Mouse (Mus musculus): Measurements from ENCODE around the gene Slc22a22. TPM values are rescaled to one million over a fixed set of nuclear protein-coding genes. Genes with fewer than 3 reads are reported as not detected.
A peak's percentile ranks its signal among the peaks of the same experiment; 100 is the strongest.

Gene Slc22a22
- not detected in 2 replicates for polyA plus RNA-seq (2015; fragmentation: Nextera tagmentation; extraction: Ambion mirVana)

DNA sequence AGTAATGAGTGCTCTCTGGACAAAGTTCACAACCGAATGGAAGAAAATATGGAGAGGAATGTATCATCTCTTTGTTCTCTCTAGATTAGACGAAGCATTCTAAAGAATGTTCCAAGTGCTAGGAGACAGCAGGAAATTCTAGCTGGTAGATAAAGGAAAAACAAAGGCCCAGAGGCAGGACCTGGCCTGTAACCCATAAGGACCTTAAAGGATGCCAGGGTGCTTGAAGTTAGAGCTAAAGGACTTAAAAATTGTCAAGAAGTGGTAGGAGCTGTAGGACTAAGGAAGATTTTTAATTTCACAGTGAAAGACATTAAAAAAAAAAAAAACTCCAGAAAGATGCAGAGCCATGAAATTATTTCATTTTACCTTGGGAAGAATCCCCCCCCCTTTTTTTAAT lies at the start of gene Slc22a22:
TSS of gene Slc22a22 (minus strand) at position 101 of the 400 bp plus-strand sequence.
- Histone ChIP-seq H3K9me3 (no peaks in the 10 kb centered on the region), H3K27ac (no peak within 1 kb of the TSS), H3K4me3 (no peak within 1 kb of the TSS), H3K36me3 (no peaks in the 10 kb centered on the region), H3K4me1 (no peaks in the 10 kb centered on the region), H3K4me2 (replicated peaks) (no peak within 1 kb of the TSS), H3K27me3 (no peaks in the 10 kb centered on the region), H3K9ac (no peak within 1 kb of the TSS)
- 76% methylated on average over 2 of the region's 2 CpGs for WGBS
- no peak for ATAC-seq (ENCODE audit: low FRiP score, low read depth)

DNA sequence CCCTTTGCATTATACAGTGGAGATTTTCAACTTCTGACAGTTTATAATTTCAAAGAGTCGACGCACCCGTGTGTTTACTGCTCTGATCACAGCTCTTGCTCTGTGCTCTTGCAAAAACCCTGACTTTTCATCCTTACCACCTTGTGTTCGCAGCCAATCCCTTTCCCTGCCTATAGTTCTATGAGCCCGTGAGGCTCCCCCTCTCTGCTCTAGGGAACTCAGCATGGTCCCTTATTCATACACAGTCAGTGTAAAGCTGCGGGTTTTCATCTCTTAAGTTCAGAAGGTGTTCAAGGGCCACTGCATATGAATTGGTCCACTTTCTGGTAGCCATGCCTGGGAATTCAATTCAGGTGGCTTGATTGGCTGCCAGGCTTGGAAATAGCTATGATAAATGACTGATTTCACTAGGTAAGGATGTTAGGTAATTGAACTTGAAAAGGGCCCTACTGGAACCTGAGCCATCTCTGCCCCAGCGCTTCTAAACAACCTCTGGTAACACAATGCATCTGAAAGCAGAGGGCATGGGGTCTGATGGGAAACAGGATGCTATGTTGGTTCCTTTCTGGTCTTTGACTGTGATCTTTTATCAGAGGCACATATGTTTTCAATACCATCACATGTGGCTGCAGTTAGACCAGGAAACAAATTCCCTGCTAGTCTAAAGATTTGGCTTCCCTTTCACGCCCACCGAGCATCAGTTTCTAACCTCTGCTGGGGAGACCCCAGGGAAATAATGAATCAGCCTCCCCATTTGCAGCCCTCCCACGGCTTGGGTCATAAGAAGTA lies 46.3 kb upstream of the Slc22a22 start:
- ATAC-seq (ENCODE audit: low FRiP score, low read depth): peak; percentile 28
- 42% methylated on average over 10 of the region's 10 CpGs for WGBS
- no peak overlapping the region for H3K4me3 ChIP-seq
- peaks cover 20% of the 10 kb centered on the region for H3K4me1 ChIP-seq
- no peaks in the 10 kb centered on the region for H3K27me3 ChIP-seq
- H3K27ac ChIP-seq: peak overlapping the region; percentile 28; the same call in 1 of the 2 replicates
- H3K9ac ChIP-seq: no peak overlapping the region
- no peak overlapping the region for H3K4me2 ChIP-seq (replicated peaks)
- H3K9me3 ChIP-seq: no peaks in the 10 kb centered on the region
- H3K36me3 ChIP-seq: no peaks in the 10 kb centered on the region

DNA sequence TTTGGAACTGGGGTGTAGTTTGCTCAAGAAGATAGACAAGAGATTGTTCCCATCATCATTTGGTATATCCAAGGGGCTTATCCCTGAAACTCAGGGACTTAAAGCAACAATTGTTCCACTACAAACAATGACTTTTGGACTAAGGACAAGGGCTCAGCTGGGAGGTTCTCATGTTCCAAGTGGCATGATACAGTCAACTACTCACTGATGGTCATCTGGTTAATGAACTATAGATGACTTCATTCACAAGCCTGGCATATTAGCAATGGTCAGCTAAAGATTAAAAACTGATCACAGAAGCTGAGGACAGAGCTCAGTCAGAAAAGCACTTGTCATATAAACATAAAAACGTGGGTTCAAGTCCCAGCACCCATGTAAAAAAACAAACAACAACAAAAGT lies 44.7 kb upstream of the Slc22a22 start:
- no peak overlapping the region for H3K27ac ChIP-seq
- no peak overlapping the region for H3K4me2 ChIP-seq (replicated peaks)
- no peak overlapping the region for H3K9ac ChIP-seq
- no peak for ATAC-seq (ENCODE audit: low FRiP score, low read depth)
- no peaks in the 10 kb centered on the region for H3K36me3 ChIP-seq
- no peaks in the 10 kb centered on the region for H3K27me3 ChIP-seq
- 79% methylated on average over 1 of the region's 1 CpGs for WGBS
- H3K4me3 ChIP-seq: no peak overlapping the region
- H3K9me3 ChIP-seq: no peaks in the 10 kb centered on the region
- H3K4me1 ChIP-seq: peaks cover 20% of the 10 kb centered on the region

DNA sequence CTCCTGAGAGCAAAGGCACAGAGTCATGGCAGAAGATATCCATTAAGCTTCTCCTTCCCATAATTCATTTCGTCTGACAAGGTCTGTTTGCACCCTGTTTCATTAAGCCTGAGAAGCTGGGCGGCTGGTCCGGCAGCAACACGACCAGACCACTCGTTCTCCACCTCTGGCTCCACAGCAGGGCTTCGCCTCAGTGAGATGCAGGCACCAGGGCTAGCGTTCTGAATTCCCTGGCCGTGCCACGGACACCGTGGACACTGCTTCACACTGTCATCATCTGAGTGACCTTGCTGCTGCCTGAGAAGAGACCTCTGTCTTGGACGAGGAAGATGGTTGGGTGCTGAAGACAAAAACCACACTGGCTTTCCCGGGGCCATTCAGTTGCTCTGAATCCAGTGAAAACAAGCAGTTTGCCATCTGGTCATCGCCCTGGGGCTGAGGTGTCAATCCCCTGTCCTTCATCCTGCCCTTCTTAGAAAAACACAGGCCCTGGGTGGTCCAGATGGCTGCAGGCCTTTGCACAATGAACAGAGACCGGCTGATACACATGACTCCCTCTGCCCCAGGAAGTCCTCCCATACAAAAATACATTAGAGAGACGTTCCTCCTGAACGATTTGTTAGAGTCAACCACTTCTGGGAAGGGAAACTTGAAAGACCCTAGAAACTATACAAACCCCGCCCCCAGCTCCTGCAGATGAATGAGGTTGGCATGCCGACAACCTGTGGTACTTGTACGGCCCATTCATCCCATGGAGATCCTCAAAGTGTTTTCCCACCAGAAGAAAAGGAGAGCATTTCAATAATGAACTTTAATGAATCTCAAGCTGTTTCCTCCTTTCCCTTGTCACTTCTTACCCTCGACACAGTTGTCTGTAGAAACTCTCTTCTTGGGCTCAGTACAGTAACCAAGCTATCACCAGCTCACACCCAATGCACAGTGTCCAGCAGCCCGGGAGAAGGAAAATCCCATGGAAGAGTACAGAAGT lies 32.1 kb upstream of the Slc22a22 start:
- 35% methylated on average over 21 of the region's 21 CpGs for WGBS
- H3K36me3 ChIP-seq: no peaks in the 10 kb centered on the region
- no peak overlapping the region for H3K27ac ChIP-seq
- H3K27me3 ChIP-seq: no peaks in the 10 kb centered on the region; the same call in 1 of the 2 replicates
- H3K9ac ChIP-seq: no peak overlapping the region; the same call in 1 of the 2 replicates
- ATAC-seq (ENCODE audit: low FRiP score, low read depth): no peak
- no peak overlapping the region for H3K4me3 ChIP-seq
- 0 out of 2 replicates have a peak overlapping the region, but pooled peaks have one; percentile 4 for H3K4me2 ChIP-seq (replicated peaks)
- peaks cover 7% of the 10 kb centered on the region; the same call in 1 of the 2 replicates for H3K4me1 ChIP-seq
- H3K9me3 ChIP-seq: no peaks in the 10 kb centered on the region; the same call in 1 of the 2 replicates

DNA sequence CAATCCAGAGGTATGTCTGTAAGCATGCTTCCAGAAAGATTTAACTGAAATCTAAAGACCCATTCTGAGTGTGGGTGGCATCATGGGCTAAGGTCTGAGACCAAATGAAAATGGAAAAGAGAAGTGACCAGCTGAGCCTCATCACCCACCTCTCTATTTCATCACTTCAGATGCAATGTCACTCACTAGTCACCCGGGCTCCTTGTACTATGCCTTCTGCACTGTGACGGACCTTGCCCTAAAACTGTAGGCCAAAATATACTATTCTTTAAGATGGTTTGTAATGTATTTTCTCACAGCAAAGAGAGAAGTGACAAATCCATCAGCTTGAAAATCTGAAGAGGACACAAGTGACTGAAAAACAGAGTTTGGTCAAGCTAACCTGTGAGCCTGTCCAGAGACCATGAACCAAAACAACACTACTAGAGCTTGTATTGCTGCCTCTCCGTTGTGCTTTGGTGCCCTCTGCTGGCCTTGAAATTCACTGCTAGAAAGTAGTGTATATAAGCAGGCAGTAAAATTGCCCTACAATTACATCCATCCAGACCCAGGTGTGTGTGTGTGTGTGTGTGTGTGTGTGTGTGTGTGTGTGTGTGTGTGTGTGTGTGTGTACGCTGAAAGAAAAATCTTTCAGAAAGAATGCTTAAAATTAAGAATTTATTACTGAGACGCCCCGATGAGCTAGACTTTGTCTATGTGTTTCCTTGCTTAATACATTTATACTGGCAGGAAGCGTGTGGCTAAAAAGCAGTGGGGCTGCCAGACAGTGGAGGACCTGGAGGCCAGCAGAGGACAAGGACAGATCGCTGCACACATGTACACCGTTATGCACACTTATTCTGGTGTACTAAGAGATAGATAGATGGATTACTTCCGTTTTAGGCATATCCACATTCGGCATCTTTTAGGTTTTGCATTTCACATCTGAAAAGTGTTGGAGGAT lies 31.1 kb upstream of the Slc22a22 start:
- peak; percentile 92 for ATAC-seq (ENCODE audit: low FRiP score, low read depth)
- Histone ChIP-seq H3K27me3 (no peaks in the 10 kb centered on the region; the same call in 1 of the 2 replicates), H3K27ac (no peak overlapping the region), H3K9ac (no peak overlapping the region), H3K36me3 (no peaks in the 10 kb centered on the region), H3K4me1 (peaks cover 11% of the 10 kb centered on the region; the same call in 1 of the 2 replicates), H3K4me3 (no peak overlapping the region), H3K9me3 (no peaks in the 10 kb centered on the region; the same call in 1 of the 2 replicates), H3K4me2 (replicated peaks) (no peak overlapping the region)
- 51% methylated on average over 11 of the region's 11 CpGs for WGBS

DNA sequence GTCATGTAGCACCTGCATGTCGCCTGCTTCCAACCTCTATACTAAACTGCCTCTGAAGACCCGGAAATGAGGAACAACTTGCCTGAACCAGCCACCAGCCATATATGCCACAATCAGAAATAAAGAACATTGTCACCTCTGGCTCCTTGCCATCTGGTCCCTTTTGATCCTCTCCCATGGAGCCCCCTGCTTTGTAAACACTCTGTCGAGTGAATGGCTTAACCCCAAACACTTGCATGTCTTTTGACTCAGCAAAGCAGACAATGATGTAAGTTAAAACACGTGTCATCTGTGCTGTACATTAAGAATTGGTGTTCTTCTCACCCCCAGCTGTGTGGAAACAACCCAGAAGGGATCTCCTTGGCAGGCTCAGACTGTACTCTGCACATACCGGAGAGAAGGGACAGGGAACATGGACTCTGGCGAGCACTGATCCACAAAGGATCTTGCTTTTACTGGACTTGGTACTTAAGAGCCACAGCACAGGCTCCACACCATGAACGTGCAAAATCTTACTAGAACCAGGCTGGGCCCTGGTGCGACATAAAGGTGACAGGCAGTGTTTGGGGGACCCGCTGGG lies 26.8 kb upstream of the Slc22a22 start:
- no peak overlapping the region for H3K4me2 ChIP-seq (replicated peaks)
- no peaks in the 10 kb centered on the region; the same call in 1 of the 2 replicates for H3K27me3 ChIP-seq
- no peaks in the 10 kb centered on the region for H3K36me3 ChIP-seq
- no peak for ATAC-seq (ENCODE audit: low FRiP score, low read depth)
- 50% methylated on average over 9 of the region's 9 CpGs for WGBS
- no peak overlapping the region for H3K27ac ChIP-seq
- no peaks in the 10 kb centered on the region for H3K9me3 ChIP-seq
- no peak overlapping the region for H3K4me3 ChIP-seq
- no peak overlapping the region for H3K9ac ChIP-seq
- H3K4me1 ChIP-seq: peaks cover 11% of the 10 kb centered on the region; the same call in 1 of the 2 replicates

DNA sequence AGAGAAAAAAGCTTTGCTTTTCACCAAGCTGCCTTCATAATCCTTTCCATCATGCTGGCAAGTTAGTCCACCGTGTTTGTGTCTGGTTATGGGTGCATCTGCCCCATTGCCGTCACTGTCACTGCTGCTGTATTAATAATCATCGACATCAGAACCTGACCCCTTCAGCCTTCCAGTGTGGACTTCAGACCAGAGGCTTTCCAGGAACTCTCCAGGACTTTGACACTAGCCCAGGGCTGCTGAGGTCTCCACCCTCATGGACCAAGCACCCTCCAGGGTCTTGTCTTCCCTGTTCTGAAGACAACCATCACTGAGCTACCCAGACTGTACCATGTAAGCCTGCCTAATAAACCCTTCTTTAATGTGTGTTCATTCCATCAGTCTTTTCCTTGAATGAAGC lies 26.2 kb upstream of the Slc22a22 start:
- WGBS: 85% methylated on average over 3 of the region's 3 CpGs
- H3K4me3 ChIP-seq: no peak overlapping the region
- H3K9ac ChIP-seq: no peak overlapping the region
- H3K36me3 ChIP-seq: no peaks in the 10 kb centered on the region
- H3K4me1 ChIP-seq: peaks cover 11% of the 10 kb centered on the region; the same call in 1 of the 2 replicates
- no peaks in the 10 kb centered on the region for H3K9me3 ChIP-seq
- H3K27ac ChIP-seq: no peak overlapping the region
- no peak for ATAC-seq (ENCODE audit: low FRiP score, low read depth)
- H3K4me2 ChIP-seq (replicated peaks): no peak overlapping the region
- no peaks in the 10 kb centered on the region for H3K27me3 ChIP-seq

DNA sequence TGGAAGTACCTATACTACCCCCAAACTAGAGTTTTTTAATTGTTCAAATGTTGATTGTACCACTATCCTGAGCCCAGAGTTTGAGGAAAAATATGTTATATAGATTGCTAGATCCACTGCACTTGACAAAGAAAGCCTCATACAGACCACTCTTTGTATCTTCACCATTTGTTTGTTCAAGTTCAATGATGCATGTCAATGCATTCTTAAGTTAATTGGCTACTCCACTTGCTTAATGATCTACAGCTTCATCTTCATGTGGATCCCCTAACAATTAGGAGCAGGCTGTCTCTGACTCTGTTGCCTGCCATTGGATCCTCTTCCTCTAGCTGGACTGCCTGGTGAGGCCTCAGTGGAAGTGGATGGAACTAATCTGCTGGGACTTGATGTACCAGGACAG lies 24.1 kb upstream of the Slc22a22 start:
- Histone ChIP-seq H3K27me3 (no peaks in the 10 kb centered on the region), H3K27ac (no peak overlapping the region), H3K4me2 (replicated peaks) (no peak overlapping the region), H3K9me3 (no peaks in the 10 kb centered on the region), H3K9ac (no peak overlapping the region), H3K4me1 (peaks cover 11% of the 10 kb centered on the region; the same call in 1 of the 2 replicates), H3K4me3 (no peak overlapping the region), H3K36me3 (no peaks in the 10 kb centered on the region)
- ATAC-seq (ENCODE audit: low FRiP score, low read depth): no peak

DNA sequence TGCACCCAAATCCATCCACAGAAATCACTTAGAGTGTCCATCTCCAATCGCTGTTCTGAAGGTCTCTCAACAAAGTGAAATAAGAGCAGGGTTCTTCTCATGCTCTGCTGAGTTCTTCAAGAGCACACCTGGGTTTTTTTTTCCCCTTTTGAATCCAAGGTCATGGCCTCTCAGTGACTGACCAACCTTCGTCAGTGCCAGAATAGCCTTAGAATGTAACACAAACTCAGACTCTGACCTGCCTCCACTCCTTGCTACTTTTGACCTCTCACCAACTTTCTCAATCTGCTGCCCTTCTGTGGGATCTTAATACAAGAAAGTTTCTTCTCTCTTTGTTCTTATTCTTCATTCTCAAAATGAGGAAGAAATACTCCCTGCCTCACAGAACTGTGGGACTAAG lies 18.7 kb upstream of the Slc22a22 start:
- ATAC-seq (ENCODE audit: low FRiP score, low read depth): no peak
- 88% methylated on average over 2 of the region's 2 CpGs for WGBS
- H3K4me2 ChIP-seq (replicated peaks): no peak overlapping the region
- H3K4me3 ChIP-seq: no peak overlapping the region
- H3K27me3 ChIP-seq: no peaks in the 10 kb centered on the region
- no peaks in the 10 kb centered on the region for H3K4me1 ChIP-seq
- H3K27ac ChIP-seq: no peak overlapping the region
- no peaks in the 10 kb centered on the region for H3K36me3 ChIP-seq
- H3K9ac ChIP-seq: no peak overlapping the region
- no peaks in the 10 kb centered on the region for H3K9me3 ChIP-seq

DNA sequence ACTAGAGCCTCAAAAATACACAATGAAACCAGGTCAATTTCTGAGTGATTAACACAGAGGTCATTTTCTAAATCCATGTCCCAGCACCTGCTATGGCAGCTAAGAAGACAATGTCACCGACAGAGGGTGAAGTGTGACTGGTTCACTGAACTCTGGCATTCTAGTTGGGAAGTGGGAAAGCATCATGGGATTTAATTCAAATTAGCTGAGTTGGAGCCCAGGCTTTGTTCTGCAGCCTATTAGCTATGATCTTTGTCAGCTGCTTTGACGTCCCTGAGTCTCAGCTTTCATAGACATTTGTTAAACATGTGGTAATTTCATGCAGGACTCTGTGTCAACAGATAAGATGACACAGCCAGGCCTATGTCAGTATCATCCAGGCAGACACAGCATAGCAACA lies 5.1 kb upstream of the Slc22a22 start:
- H3K4me3 ChIP-seq: no peak overlapping the region
- H3K27me3 ChIP-seq: no peaks in the 10 kb centered on the region
- H3K27ac ChIP-seq: no peak overlapping the region
- H3K36me3 ChIP-seq: no peaks in the 10 kb centered on the region
- ATAC-seq (ENCODE audit: low FRiP score, low read depth): no peak
- H3K4me2 ChIP-seq (replicated peaks): no peak overlapping the region
- no peaks in the 10 kb centered on the region for H3K4me1 ChIP-seq
- 50% methylated on average over 2 of the region's 2 CpGs for WGBS
- H3K9me3 ChIP-seq: no peaks in the 10 kb centered on the region
- no peak overlapping the region for H3K9ac ChIP-seq

DNA sequence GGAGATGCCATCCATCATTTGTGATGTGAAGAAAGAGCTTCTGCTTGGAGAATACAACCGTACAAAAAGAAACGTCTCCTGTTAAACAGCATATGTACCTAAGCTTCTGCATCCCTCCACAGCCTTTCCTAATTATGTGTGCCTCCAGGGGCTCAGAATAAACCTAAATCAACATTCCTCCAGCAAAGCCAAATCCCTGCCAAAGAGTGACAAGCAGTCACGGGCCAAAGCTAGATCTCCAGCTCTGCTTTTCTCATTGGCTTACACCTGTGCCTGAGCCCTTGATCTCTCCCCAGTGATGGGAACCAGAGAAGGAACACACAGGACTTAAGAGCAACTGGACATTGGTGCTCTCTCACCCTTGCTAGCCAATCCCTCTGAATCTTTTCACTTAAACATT lies 5.8 kb downstream of the Slc22a22 start:
- no peak overlapping the region for H3K4me3 ChIP-seq
- H3K27ac ChIP-seq: no peak overlapping the region
- H3K4me1 ChIP-seq: peaks cover 16% of the 10 kb centered on the region
- no peaks in the 10 kb centered on the region for H3K27me3 ChIP-seq
- peak; percentile 59 for ATAC-seq (ENCODE audit: low FRiP score, low read depth)
- H3K9ac ChIP-seq: no peak overlapping the region
- H3K4me2 ChIP-seq (replicated peaks): no peak overlapping the region
- H3K9me3 ChIP-seq: no peaks in the 10 kb centered on the region
- 9% methylated on average over 3 of the region's 3 CpGs for WGBS
- no peaks in the 10 kb centered on the region for H3K36me3 ChIP-seq
